Mouse (Mus musculus) fat pad, adult 2 months (tissue): ENCODE data around the gene 1110059G10Rik.
A peak's percentile ranks its signal among the peaks of the same experiment; 100 is the strongest.

Source experiments
- DNase-seq: peaks from one replicate; pipeline ENCODE4 v3.0.0-alpha.2; 2011; ENCODE audit warnings: low read depth, low spot score; ENCODE audit errors: extremely low read depth

Gene 1110059G10Rik

DNA sequence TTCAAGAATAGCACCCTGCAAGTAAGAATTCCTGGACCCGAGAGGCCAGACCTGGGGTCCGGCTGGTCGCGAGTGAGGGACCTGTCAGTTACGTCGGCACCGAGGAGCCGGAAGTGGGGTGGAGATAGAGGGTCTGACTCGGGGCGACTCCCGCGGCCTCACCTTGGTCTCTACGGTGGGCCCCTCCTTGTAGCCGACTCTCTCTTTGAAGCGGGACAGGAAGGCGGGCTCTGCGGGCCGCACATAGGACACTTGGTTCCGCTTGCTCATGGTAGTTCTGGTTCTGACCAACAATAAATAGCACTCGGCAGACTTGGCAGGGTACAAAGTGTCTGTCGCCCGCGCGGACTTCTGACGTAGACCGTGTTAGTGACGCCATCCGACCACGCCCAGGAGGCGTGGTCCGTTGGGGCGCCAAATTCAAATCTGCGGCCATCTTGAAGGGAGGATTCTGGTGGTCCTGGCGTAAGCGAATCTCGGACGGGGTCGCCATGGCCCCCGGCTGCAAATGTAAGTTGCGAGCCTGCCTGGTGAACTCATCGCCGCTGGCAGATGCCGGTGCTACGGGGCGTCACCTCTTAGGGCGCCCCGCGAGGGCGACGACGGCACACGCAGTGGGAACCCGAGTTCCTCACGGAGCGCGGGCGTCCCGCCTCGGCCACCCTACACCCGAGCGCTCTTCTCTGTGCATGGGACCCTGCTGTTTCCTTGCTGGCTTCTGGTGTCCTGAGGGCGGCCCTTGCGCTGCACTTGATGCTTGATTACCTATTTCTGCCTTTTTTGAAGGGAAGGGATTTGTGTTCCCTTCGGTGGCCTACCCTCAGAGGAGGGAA, at the start of gene 1110059G10Rik, which contains the start of gene Kif15:
1110059G10Rik (minus strand) TSS at position 358 of the 833 bp plus-strand sequence.
Kif15 (plus strand) TSS at position 404 of the 833 bp plus-strand sequence.
- peak; percentile 26 for DNase-seq

DNA sequence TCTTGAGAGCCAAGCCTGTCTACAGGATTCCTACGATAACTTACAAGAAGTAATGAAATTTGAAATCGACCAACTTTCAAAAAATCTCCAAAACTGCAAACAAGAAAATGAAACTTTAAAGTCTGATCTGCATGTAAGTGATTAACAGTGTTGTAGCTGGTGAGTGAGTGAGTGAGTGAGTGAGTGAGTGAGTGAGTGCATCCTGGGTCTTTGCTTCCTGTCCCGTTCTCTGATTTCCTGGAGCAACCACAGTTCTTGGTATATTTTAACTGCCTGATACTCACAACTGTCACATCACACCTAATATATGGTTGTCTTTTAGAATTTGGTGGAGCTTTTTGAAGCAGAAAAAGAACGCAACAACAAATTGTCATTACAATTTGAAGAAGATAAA, 48.4 kb upstream of the 1110059G10Rik start:
- no peak for DNase-seq

DNA sequence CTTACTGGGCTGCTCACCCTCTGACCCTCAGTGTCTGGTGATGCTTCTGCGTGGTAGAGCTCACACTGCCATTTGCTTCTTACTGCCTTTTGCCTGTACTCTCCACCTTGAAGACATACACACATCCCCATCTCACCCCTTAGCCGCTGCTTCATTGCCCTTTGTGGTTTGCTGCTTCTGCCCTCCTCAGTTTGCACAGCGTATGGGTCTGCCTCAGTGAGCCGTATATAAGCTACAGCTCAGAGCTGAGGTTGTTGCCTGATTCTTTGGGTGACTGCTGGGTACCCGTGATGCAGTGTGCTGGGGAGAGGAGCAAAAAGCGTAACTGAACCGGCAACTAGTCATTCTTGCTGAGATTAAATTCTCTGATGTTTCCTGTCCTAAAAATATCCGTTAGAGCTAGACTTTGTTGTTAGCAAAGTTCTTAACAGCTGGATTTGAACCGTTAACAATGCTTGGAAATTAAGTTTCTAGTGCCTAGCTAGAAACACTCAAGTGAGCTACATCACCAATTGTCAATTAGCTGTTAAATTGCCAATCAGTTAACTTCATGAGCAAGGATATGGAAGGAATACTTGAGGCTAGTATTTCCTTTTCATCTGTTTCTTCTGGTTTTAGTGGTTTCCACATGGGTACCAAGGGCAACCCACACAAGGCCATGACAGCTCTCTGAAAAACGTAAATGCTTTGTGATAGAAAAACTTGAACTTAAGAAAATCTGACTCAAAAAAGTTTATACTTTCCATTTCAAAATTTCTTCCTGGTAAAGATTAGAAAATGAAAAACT, 47.8 kb upstream of the 1110059G10Rik start:
- DNase-seq = no peak

DNA sequence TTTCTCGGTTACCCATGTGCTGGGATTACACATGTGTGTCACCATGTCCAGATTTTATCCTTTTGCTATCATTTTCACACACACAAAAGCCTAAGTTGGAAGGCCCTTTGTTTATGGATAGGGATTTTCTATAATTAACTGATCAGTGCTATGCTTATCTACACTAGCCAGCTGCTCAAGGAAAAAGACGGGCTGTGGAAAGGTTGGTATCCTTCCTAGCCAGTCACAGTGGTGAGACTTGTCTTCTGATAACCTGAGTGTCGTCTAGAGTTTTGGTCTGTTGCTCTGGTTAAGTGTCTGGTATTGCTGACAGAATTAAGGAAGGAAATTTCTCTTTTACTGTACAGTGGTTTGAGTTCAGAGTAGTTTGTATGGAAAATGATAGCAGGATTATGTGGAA, 21.9 kb downstream of the 1110059G10Rik start:
- DNase-seq = no peak

DNA sequence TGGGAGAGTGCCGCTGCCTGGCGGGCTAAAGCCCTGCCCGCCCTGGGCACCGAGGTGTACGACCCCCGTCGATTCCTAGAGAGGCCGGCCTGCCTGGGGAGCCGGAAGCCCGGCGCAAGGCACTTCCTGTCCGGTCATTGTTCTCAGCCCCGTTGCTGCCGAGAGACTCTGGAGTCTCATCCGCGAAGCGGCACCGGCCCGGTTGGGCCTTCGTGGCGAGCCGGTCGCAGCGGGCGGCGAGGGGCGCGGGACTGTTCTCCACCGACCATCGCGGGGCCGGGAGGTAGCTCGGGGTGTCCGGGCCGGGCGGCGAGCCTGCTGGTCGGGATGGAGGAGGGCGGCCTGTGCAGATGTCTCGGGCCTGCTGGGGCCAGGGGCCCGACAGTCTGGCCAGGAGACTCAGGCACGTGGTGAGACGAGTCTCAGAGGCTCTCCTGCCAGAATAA, 27.8 kb downstream of the 1110059G10Rik start, which contains the start of gene Zfp105:
Zfp105 (plus strand) TSS at position 137 of the 446 bp plus-strand sequence.
- no peak for DNase-seq

DNA sequence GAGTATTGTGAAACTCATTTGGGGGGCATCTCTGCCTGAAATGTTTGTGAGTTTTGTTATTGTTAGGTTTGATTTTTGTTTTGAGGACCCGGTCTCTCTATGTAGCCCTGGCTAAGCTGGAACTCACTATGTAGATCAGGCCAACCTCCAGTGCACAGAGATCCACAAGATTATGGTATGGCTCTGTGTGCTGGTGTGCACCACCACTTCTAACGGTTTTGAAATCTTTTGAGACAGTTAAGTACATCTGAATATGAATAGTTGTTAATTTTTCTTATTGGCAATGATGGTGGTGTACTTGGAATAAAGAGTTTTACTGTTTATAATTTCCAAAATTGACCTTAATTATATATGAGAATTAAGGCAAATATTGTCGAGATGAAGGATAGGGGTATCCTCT, 28.4 kb downstream of the 1110059G10Rik start:
- no peak for DNase-seq

DNA sequence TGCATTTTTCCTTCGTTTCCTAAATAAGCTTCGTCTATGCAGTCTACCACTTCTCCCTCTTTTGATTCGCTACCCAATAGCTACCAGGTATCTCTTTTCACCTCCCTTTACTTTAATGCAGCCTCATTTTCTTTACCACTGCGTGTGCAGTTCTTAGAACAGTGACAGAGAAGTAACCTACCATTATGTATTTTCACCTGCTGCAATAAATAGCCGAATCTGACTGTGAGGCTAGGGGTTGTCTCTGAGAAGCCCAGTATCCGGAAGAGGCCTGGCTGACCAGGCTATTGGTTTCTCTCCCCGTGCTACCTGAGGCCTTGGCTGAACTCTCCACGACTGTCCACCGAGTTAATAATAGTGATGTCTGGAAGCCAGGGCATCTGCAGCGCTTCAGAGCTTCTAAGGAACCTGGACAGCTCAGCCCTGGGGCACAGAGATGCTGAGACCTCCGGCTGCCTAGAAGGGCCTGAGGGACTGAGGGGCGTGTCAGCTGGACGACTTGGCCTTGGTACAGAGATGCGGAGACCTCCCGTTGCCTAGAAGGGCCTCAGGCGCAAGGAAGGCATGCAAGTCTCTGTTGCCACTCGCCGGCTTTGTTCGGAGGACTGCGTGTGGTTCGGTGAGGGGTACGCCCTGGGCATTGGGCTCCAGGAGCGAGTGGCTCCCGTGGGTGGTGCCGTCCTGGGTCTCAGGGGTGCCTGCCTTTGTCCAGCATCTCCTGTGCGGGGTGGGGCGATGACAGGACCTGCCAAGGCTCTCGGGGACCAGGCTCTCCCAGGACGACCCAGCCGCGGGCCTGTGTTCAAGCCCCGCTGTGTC, 47.9 kb downstream of the 1110059G10Rik start:
- DNase-seq = no peak

DNA sequence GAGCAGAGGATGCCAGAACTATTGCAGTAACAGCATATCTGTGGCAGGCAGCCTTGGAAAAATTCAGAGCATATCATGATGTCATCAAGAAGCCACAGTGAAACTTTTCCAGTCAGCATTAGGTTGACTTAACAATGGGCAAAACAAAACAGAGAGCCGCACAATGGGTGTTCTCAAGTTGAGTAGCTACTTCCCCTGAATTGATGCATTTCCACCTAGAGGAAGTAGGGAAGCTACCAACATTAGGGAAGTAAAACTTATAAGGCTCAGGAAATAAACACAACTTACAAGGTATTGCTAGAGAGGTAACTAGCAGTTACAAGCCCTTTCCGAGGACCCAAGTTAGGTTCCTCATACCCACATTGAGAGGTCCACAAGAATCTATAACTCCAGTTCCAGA, 49.8 kb downstream of the 1110059G10Rik start:
- DNase-seq = no peak
